Mouse (Mus musculus) urinary bladder, adult 2 months (tissue): ENCODE data around the gene Cyp27a1. TPM values are rescaled to one million over a fixed set of nuclear protein-coding genes. Genes with fewer than 3 reads are reported as not detected.
A peak's percentile ranks its signal among the peaks of the same experiment; 100 is the strongest.

Experiments
- DNase-seq: peaks from one replicate; pipeline ENCODE4 v3.0.0; 2022; ENCODE audit warnings: low spot score
- polyA plus RNA-seq: library from polyadenylated mRNA; depleted of rRNA; stranded (reverse); fragments of >200 nt; gene quantifications from 2 replicates; pipeline ENCODE4 v1.2.3, GENCODE M21; 2012; rRNA removed

The Cyp27a1 gene
- 67.0 and 71.9 TPM in 2 replicates for polyA plus RNA-seq

GRCm38 (mm10) chr1:74713099-74713858, at the start of gene Cyp27a1:
Gene Cyp27a1 (plus strand): TSS chr1:74713574.
- DNase-seq = peak; percentile 53

- no peak for DNase-seq
These were observed 48.2 kb upstream of the Cyp27a1 start for GRCm38 (mm10) chr1:74665153-74665552.

- DNase-seq = no peak
These were observed 45.0 kb upstream of the Cyp27a1 start for GRCm38 (mm10) chr1:74668371-74668770.

- DNase-seq = no peak
These were observed 40.6 kb upstream of the Cyp27a1 start for GRCm38 (mm10) chr1:74672731-74673130.

- no peak for DNase-seq
These were observed 36.5 kb upstream of the Cyp27a1 start for GRCm38 (mm10) chr1:74676863-74677262.

- DNase-seq = no peak
These were observed 35.5 kb upstream of the Cyp27a1 start for GRCm38 (mm10) chr1:74677843-74678242.

GRCm38 (mm10) chr1:74687131-74687530, 26.2 kb upstream of the Cyp27a1 start:
- no peak for DNase-seq

GRCm38 (mm10) chr1:74693891-74694583, 19.3 kb upstream of the Cyp27a1 start:
- DNase-seq = no peak

- no peak for DNase-seq
These were observed 17.5 kb upstream of the Cyp27a1 start for GRCm38 (mm10) chr1:74695836-74696235.

GRCm38 (mm10) chr1:74697416-74697815, 16.0 kb upstream of the Cyp27a1 start:
- DNase-seq = no peak

GRCm38 (mm10) chr1:74698353-74698752, 15.0 kb upstream of the Cyp27a1 start:
- no peak for DNase-seq

- no peak for DNase-seq
These were observed 14.6 kb upstream of the Cyp27a1 start for GRCm38 (mm10) chr1:74698791-74699190.

- DNase-seq = no peak
These were observed 11.2 kb upstream of the Cyp27a1 start for GRCm38 (mm10) chr1:74702142-74702553.

- DNase-seq = no peak
These were observed 9.2 kb upstream of the Cyp27a1 start for GRCm38 (mm10) chr1:74704156-74704555.

- no peak for DNase-seq
These were observed 8.4 kb upstream of the Cyp27a1 start for GRCm38 (mm10) chr1:74705016-74705415.

- DNase-seq = no peak
These were observed 3.8 kb upstream of the Cyp27a1 start for GRCm38 (mm10) chr1:74709566-74709965.

- no peak for DNase-seq
These were observed 1.3 kb upstream of the Cyp27a1 start for GRCm38 (mm10) chr1:74712046-74712445.

GRCm38 (mm10) chr1:74712461-74713098, 794 bp upstream of the Cyp27a1 start:
- no peak for DNase-seq

- no peak for DNase-seq
These were observed 721 bp downstream of the Cyp27a1 start for GRCm38 (mm10) chr1:74713859-74714730.

- no peak for DNase-seq
These were observed 1.6 kb downstream of the Cyp27a1 start for GRCm38 (mm10) chr1:74714967-74715366.

GRCm38 (mm10) chr1:74715468-74715867, 2.1 kb downstream of the Cyp27a1 start:
- no peak for DNase-seq

GRCm38 (mm10) chr1:74715886-74716285, 2.5 kb downstream of the Cyp27a1 start:
- no peak for DNase-seq
